Mouse (Mus musculus) adrenal gland, adult 18-20 months (tissue): Measurements from ENCODE around the gene Fbxo17. TPM values are rescaled to one million over a fixed set of nuclear protein-coding genes. Genes with fewer than 3 reads are reported as not detected.

Experiments used
- DNase-seq, 2 experiments: peaks; one replicate each; pipeline ENCODE4 v3.0.0; 2021 to 2022; ENCODE audit warnings: low spot score in 2 of 2
- total RNA-seq, 2 experiments: library from RNA; stranded (reverse); gene quantifications; 1 replicate in 1 of 2; 2 replicates in 1 of 2; pipeline ENCODE4 v1.2.3; 2021

Fbxo17 gene
- total RNA-seq, 2 experiments from 2014 or later: 2.4 to 2.8 TPM

DNA sequence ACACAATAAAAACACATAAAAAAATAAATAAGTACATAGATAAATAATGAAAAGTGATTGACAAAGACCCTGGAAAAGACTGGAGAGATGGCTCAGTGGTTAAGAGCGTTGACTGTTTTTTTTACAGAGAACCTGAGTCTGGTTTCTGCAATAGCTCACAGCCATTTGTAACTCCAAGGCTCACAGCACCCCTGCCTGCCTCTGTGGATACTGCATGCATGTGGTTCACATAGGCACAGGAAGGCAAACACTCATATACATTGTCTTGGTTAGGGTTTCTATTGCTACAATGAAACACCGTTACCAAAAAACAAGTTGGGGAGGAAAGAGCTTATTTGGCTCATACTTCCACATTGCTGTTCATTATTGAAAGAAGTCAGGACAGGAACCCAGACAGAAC lies 1.0 kb upstream of the Fbxo17 start:
- DNase-seq: no peak

DNA sequence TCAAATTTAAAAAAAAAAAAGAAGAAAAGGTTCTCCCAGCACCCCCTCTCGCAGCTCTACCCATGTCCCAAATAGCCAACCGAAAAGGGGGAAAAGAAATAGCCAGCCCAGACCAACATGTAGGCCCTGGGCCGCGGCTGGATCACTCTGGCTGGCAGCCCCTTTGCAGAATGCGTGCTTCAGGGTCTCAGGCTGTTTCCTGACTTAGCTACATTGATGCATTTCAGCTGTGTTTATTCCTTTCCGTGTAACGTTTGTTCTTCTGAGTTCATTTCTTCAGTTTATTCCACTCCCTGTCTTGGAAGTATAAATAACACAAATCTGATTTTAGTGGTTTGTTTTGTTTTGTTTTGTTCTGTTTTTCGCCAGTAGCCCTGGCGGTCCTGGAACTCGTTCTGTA lies 1.1 kb downstream of the Fbxo17 start:
- DNase-seq: no peak

DNA sequence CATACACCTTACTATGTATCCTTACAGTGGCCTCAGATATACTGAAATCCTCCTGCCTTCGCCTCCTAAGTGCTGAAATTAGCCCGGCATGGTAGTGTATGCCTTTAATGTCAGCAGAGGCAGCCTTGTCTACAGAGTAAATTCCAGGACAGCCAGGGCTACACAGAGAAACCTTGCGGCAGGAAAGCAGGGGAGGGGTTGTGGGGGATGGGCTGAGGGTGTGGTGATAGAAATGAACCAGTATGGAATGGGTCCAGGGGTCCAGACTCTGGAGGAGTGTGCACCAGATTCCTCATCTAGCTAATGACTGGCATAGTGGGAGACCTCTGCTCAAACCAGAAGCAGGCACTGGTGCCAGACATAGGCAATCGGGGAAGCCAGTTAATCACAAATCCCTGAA lies 2.6 kb downstream of the Fbxo17 start:
- DNase-seq: no peak

GRCm38 (mm10) chr7:28719650-28720049 lies 3.0 kb downstream of the Fbxo17 start:
- no peak for DNase-seq

DNA sequence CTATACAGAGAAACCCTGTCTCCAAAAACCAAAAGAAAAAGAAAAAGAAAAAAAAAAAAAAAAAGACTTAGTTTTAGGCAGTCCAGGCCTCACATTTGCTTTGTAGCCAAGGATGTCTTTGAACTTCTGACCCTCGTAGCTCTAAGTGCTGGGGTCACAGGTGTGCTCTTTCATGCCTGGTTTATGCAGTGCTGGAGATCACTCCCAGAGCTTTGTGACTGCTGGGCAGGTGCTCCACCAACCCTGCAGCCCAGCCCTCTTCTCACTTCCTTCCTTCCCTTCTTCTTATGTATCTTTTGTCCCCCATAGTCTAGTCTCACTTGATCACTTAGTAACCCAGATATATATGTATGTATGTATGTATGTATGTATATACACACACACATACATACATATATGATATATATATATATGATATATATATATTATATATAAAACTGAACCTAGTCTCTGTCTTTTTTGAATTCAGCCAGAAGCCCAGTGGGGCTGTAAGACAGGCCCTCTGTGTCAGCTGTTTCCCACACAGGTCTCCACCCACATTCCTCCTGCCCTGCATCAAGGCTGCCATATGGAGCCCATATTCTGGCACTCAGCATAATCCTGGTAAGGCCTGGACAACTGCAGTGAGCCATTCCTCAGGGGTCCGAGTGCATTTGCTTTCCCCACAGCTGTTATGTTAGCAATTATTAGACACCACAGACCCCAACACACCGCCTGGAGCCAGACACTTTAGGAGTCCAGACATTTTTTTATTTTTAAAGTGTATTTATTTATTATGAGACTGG lies 4.3 kb downstream of the Fbxo17 start:
- no peak for DNase-seq

DNA sequence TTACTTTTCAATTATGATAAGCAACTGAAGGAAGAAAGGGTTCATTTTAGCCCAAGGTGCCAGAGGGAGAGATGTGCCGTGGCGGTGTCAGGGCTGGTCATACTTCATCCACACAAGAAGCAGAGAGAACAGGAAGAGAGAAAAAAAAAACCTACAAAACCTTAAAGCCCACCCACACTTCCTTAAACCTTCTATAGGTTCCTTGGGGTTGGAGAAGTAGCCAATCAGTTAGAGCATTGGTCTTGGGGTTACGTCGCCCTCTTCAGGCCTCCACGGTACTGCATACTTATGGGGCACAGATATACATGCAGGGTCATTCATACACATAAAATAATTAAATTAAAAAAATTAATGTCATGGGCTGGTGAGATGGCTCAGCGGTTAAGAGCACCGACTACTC lies 5.5 kb downstream of the Fbxo17 start:
- no peak for DNase-seq

DNA sequence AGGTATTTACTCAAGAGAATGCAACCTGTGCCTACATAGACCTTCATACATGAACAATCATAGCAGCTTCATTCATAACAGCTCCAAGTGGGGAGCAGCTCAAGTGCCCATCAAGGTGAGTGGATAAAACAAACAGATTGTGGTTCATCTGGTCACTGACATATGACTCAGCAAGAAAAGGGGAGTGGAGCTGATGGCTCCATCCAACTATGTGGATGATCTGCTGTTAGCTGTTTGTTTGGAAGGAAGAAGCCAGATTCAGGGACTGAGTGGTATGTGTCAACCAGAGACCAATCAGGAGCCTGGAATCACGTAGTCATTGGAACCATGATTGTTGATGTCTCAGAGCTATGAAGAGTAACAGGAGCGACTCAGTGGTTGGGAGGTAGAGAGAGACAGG lies 8.0 kb downstream of the Fbxo17 start:
- DNase-seq: no peak

DNA sequence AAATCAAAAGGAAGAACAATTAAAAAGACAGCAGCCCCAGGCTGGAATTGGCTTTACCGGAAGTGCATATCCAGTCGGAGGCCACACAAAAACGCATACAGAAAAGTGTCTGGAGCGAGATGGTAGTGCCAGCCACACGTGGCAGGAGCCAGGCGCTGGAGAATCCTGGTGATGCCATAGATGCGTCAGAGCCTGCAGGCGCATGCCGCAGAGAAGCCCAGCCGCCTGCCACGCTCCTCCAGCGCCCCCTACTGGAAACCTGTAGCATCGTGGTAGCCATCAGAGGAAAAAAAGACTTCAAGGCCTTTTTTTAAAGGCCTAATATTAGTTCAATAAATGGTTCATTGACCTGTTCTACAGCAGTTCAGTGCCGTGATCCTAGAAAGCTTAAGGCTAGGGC lies 10.0 kb downstream of the Fbxo17 start:
- DNase-seq: peak; percentile 82 to 91

DNA sequence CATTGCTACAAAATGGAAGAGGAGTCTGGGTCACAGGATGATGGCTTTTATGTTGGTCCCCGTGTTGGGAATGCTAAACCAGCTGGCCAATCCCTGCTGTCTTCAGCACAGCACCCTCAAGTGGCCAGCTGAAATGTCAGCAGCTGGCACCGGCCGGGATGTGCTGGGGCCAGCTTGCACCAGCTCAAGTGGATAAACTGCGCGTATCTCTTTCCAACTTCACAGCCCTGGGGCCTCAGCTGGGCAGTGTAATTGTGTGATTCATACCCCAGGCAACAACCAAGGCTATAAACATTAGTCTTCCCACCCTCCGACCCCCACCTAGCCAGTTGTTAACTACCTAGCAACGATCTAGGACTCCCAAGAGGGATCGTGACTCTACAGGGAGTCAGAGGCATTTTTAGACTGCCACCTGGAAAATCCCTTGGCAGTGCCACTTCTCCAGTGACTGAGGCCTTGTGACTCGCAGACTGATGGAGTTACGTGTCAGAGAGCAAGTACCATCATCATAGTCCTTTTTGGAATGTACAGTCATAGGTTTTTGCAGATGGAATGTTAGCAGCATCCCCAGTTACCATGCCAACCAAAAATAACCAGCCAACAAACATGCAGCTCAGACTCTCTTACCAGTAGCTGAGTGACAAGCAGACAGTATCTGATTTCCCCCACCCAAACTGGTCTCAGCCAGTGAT lies 11.2 kb downstream of the Fbxo17 start:
- DNase-seq: no peak

- DNase-seq: peak; percentile 72 to 79
These were observed 15.9 kb downstream of the Fbxo17 start for GRCm38 (mm10) chr7:28732341-28733142.

GRCm38 (mm10) chr7:28733211-28733610 lies 16.6 kb downstream of the Fbxo17 start:
- no peak for DNase-seq

DNA sequence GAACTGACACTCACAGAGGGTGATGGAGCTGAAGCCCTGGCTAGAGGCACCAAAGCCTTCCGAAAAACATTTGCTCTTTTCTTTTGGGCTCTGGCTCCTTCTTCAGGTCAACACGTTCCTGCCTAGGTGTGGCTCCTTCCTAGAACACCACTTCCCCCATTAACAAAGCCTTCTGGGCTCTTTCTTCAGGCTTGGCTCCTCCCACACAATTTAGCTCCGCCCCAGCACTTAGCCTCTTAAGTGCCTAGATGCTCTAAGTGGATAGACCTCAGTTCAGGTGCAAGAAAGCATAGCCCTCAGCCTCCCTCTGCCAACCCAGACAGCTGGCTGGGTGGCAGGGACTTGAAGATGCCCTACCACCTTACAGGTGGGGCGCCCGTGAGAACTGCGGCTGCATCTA lies 19.1 kb downstream of the Fbxo17 start:
- no peak for DNase-seq

DNA sequence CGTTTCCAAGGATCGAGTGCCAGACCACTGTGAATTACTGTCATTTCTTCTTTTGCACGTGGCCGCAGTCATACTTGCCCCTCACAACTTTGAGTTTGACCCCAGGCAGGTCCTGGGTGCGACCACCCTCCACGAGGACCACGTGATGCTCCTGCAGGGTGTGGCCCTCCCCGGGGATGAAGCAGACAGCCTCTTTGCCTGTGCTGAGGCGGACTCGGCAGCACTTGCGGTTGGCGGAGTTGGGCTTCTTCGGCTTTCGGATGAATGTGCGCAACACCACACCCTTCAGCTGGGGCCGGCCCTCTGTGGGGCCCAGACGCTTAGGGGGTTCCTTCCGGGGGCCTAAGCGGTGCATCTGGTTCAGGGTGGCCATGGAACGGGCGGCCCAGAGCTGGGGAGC lies 23.2 kb downstream of the Fbxo17 start:
- DNase-seq: no peak

DNA sequence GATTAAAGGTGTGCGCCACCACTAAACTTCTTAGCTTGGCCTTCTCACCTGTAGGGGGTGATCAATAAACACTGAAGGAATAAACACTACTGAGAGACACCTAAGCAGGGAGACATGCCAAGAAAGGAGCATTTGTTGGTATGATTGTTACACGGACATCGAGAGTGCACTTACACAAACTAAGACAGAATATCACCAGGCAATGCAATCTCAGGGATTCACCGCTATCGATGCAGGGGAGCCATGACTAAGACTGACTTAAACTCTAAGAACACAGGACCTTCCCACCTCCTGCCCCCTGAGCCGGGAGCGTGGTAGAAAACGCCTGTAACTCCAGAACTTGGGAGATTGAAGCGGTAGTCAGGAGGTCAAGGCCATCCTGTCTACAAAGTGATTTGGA lies 24.3 kb downstream of the Fbxo17 start:
- no peak for DNase-seq

GRCm38 (mm10) chr7:28741368-28741708 lies 24.7 kb downstream of the Fbxo17 start:
- DNase-seq: no peak

- peak; percentile 93 to 95 for DNase-seq
These were observed 25.3 kb downstream of the Fbxo17 start, which contains the start of the genes Mrps12 and Sars2 for GRCm38 (mm10) chr7:28741709-28742438. Gene Mrps12 (minus strand): TSS chr7:28741820. Gene Sars2 (plus strand): TSS chr7:28741992.

GRCm38 (mm10) chr7:28749935-28750334 lies 33.3 kb downstream of the Fbxo17 start:
- no peak for DNase-seq

DNA sequence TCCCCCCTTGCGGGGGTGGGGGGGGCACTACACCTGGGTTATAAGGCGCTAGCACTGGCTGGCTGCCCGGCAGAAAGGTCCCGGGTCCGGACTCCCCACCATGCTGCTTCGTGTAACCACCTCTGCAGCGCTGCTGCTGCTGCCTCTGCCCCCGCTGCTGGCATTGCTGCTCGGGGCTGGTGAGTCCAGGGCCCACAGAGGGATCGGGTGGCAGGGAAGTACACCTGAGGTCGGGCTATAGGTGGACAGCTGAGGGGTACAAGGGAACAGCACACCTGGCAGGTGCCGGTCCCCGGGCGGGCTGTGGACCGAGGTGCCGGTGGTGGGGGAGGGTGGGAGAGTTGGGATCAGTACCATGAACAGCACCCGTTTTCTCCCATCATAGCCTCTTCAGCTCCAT lies 39.5 kb downstream of the Fbxo17 start, which contains the start of gene Ccer2:
Gene Ccer2 (plus strand): TSS at position 96 of the 400 bp plus-strand sequence.
- no peak for DNase-seq

DNA sequence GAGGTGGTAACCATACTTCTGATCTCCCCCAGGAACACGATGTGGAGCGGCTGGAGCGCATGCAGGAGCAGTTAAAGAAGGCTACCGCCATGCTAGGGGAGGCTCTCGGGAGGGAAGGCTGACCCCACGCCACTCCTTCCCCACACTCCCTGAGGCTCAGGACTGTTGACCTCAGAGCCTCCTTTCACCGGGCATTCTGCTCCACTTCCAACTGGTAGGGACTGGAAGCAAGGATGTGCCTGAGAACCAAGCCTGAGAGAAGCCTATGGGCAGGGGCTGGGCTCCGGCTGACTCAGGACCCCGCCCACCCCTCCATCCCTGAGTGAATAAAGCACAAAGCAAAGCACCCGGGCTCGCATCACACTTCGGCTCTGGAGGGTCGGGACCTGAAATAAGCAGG lies 42.0 kb downstream of the Fbxo17 start:
- no peak for DNase-seq

- no peak for DNase-seq
These were observed 45.3 kb downstream of the Fbxo17 start for GRCm38 (mm10) chr7:28761907-28762306.

DNA sequence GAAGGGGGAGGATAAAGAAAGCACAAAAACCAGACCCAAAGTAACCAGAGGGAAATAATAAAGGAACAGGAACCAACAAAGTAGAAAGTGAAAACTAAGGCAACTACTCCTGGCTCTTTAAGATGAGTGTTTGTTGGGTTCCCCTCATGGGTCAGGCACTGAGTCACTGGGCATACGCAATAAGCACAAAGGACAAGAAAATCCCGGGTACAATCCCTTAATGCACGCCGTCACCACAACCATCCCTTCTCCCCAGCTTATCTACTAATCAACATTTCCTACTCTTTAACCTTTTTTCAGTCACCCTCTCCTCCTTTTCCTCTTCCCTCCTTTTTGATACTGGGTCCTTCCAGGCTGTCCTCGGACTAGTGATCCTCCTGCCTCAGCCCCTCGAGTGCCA lies 48.6 kb downstream of the Fbxo17 start:
- DNase-seq: no peak
